Mouse (Mus musculus) heart, embryonic 10.5 days (tissue): ENCODE data around the gene Cisd3. TPM values are rescaled to one million over a fixed set of nuclear protein-coding genes. Genes with fewer than 3 reads are reported as not detected.
"Not testable (repeated sequence)": the region's sequence is repeated elsewhere in the genome, so short reads cannot be mapped to it uniquely, and the experiment has no call there.

Experiments used
- DNase-seq: peaks from one replicate; pipeline ENCODE4 v3.0.0-alpha.2; 2017; ENCODE audit warnings: low spot score
- H3K27ac ChIP-seq: fragments of 300-500 bp; sonication (generic); 2 replicates; pipeline ENCODE4 v1.5.1; 2016; ENCODE audit warnings: mild to moderate bottlenecking
- H3K27me3 ChIP-seq: fragments of 300-500 bp; sonication (generic); 2 replicates; pipeline ENCODE4 v1.6.1; 2016; ENCODE audit warnings: mild to moderate bottlenecking; ENCODE audit not compliant: poor library complexity, insufficient read depth, severe bottlenecking
- H3K36me3 ChIP-seq: fragments of 300-500 bp; sonication (generic); 2 replicates; pipeline ENCODE4 v1.6.1; 2016; ENCODE audit warnings: mild to moderate bottlenecking, moderate library complexity
- H3K4me1 ChIP-seq: fragments of 300-500 bp; sonication (generic); 2 replicates; pipeline ENCODE4 v1.6.1; 2016; ENCODE audit warnings: mild to moderate bottlenecking
- H3K4me3 ChIP-seq: fragments of 300-500 bp; sonication (generic); 2 replicates; pipeline ENCODE4 v1.5.1; 2016; ENCODE audit warnings: mild to moderate bottlenecking, moderate library complexity
- H3K9me3 ChIP-seq: fragments of 300-500 bp; sonication (generic); 2 replicates; pipeline ENCODE4 v1.6.1; 2016; ENCODE audit warnings: mild to moderate bottlenecking, moderate library complexity
- WGBS: fragments of 180-500 bp; shearing (Covaris S2); methylation state at CpG from one replicate; pipeline ENCODE4 v1.1.7; 2016; 5-methylcytosine and 5-hydroxymethylcytosine counted together
- polyA plus RNA-seq: library from polyadenylated mRNA; unstranded; fragments of >200 nt; fragmentation: Nextera tagmentation; extraction: Ambion mirVana; gene quantifications from 2 replicates; pipeline ENCODE4 v1.2.1, GENCODE M21; 2016

Gene Cisd3
- 49.8 and 52.8 TPM in 2 replicates for polyA plus RNA-seq

GRCm38 (mm10) chr11:97685613-97686321 is at the start of gene Cisd3:
Gene Cisd3 (plus strand): TSS chr11:97685826.
- WGBS = under 1% methylated on average over 43 of the region's 43 CpGs
- peaks cover 54% of the 10 kb centered on the region for H3K36me3 ChIP-seq

GRCm38 (mm10) chr11:97641668-97642067 is 44.0 kb upstream of the Cisd3 start:
- no peaks in the 10 kb centered on the region for H3K9me3 ChIP-seq
- no peak overlapping the region for H3K4me3 ChIP-seq
- DNase-seq = no peak
- no peaks in the 10 kb centered on the region for H3K4me1 ChIP-seq
- H3K27ac ChIP-seq = peak overlapping the region; percentile 36; the same call in 1 of the 2 replicates
- H3K27me3 ChIP-seq = no peaks in the 10 kb centered on the region
- 45% methylated on average over 8 of the region's 8 CpGs for WGBS
- H3K36me3 ChIP-seq = no peaks in the 10 kb centered on the region

More at GRCm38 (mm10) chr11:97685613-97686321, at the start of gene Cisd3:
- Histone ChIP-seq H3K4me1 (peaks cover 44% of the 10 kb centered on the region), H3K4me3 (peak within 1 kb of the TSS; percentile 59), H3K9me3 (no peaks in the 10 kb centered on the region), H3K27ac (peak within 1 kb of the TSS; percentile 78), H3K27me3 (no peaks in the 10 kb centered on the region)
- DNase-seq = peak; percentile 97

GRCm38 (mm10) chr11:97642746-97643145 is 42.9 kb upstream of the Cisd3 start:
- H3K27me3 ChIP-seq = no peaks in the 10 kb centered on the region
- WGBS = 53% methylated on average over 2 of the region's 2 CpGs
- no peaks in the 10 kb centered on the region for H3K9me3 ChIP-seq
- no peak for DNase-seq
- no peak overlapping the region for H3K27ac ChIP-seq
- H3K4me1 ChIP-seq = no peaks in the 10 kb centered on the region
- no peaks in the 10 kb centered on the region for H3K36me3 ChIP-seq
- H3K4me3 ChIP-seq = no peak overlapping the region

- 73% methylated on average over 8 of the region's 8 CpGs for WGBS
- Histone ChIP-seq H3K27me3 (no peaks in the 10 kb centered on the region), H3K4me1 (no peaks in the 10 kb centered on the region), H3K9me3 (no peaks in the 10 kb centered on the region), H3K27ac (no peak overlapping the region), H3K4me3 (no peak overlapping the region), H3K36me3 (no peaks in the 10 kb centered on the region)
- DNase-seq = peak; percentile 61
Measured at GRCm38 (mm10) chr11:97643380-97644055, 42.1 kb upstream of the Cisd3 start.

- Histone ChIP-seq H3K4me3 (no peak overlapping the region), H3K4me1 (no peaks in the 10 kb centered on the region), H3K27ac (no peak overlapping the region), H3K27me3 (no peaks in the 10 kb centered on the region), H3K9me3 (no peaks in the 10 kb centered on the region), H3K36me3 (no peaks in the 10 kb centered on the region)
- 4% methylated on average over 6 of the region's 6 CpGs for WGBS
- no peak for DNase-seq
Measured at GRCm38 (mm10) chr11:97644834-97645233, 40.8 kb upstream of the Cisd3 start.

GRCm38 (mm10) chr11:97648541-97648940 is 37.1 kb upstream of the Cisd3 start:
- WGBS = 70% methylated on average over 4 of the region's 4 CpGs
- not testable (repeated sequence) for H3K27me3 ChIP-seq, H3K4me1 ChIP-seq, H3K27ac ChIP-seq, H3K4me3 ChIP-seq, H3K9me3 ChIP-seq, H3K36me3 ChIP-seq, DNase-seq

- Histone ChIP-seq H3K27ac (no peak overlapping the region), H3K36me3 (no peaks in the 10 kb centered on the region), H3K4me3 (no peak overlapping the region), H3K4me1 (no peaks in the 10 kb centered on the region), H3K27me3 (no peaks in the 10 kb centered on the region), H3K9me3 (no peaks in the 10 kb centered on the region)
- no peak for DNase-seq
- WGBS = 62% methylated on average over 5 of the region's 5 CpGs
Measured at GRCm38 (mm10) chr11:97650341-97650740, 35.3 kb upstream of the Cisd3 start.

- peaks cover 17% of the 10 kb centered on the region for H3K4me1 ChIP-seq
- not testable (repeated sequence) for H3K4me3 ChIP-seq, H3K27ac ChIP-seq, H3K27me3 ChIP-seq, DNase-seq, H3K9me3 ChIP-seq, H3K36me3 ChIP-seq
- WGBS = 89% methylated on average over 11 of the region's 11 CpGs
Measured at GRCm38 (mm10) chr11:97653376-97653775, 32.2 kb upstream of the Cisd3 start.

GRCm38 (mm10) chr11:97654210-97654609 is 31.4 kb upstream of the Cisd3 start:
- no peak for DNase-seq
- Histone ChIP-seq H3K9me3 (no peaks in the 10 kb centered on the region), H3K4me3 (no peak overlapping the region), H3K27ac (no peak overlapping the region), H3K4me1 (peaks cover 25% of the 10 kb centered on the region), H3K36me3 (no peaks in the 10 kb centered on the region), H3K27me3 (no peaks in the 10 kb centered on the region)
- WGBS = 91% methylated on average over 2 of the region's 2 CpGs

GRCm38 (mm10) chr11:97656269-97656971 is 29.2 kb upstream of the Cisd3 start:
- 73% methylated on average over 14 of the region's 14 CpGs for WGBS
- H3K4me3 ChIP-seq = no peak overlapping the region
- H3K27ac ChIP-seq = peak overlapping the region; percentile 67; the same call in 1 of the 2 replicates
- no peak for DNase-seq
- H3K36me3 ChIP-seq = no peaks in the 10 kb centered on the region
- peaks cover 45% of the 10 kb centered on the region for H3K4me1 ChIP-seq
- H3K27me3 ChIP-seq = 0 out of 2 replicates have a peak, but pooled peaks cover 6% of the 10 kb centered on the region
- H3K9me3 ChIP-seq = no peaks in the 10 kb centered on the region

- Histone ChIP-seq H3K27ac (peak overlapping the region; percentile 67), H3K36me3 (no peaks in the 10 kb centered on the region), H3K4me1 (peaks cover 54% of the 10 kb centered on the region), H3K27me3 (0 out of 2 replicates have a peak, but pooled peaks cover 11% of the 10 kb centered on the region), H3K4me3 (0 out of 2 replicates have a peak overlapping the region, but pooled peaks have one; percentile 12), H3K9me3 (no peaks in the 10 kb centered on the region)
- 28% methylated on average over 4 of the region's 6 CpGs for WGBS
- no peak for DNase-seq
Measured at GRCm38 (mm10) chr11:97657184-97657945, 28.3 kb upstream of the Cisd3 start.

- not testable (repeated sequence) for H3K9me3 ChIP-seq, H3K4me3 ChIP-seq, DNase-seq, H3K36me3 ChIP-seq, H3K27ac ChIP-seq
- 86% methylated on average over 6 of the region's 6 CpGs for WGBS
- H3K4me1 ChIP-seq = peaks cover 58% of the 10 kb centered on the region
- H3K27me3 ChIP-seq = 0 out of 2 replicates have a peak, but pooled peaks cover 11% of the 10 kb centered on the region
Measured at GRCm38 (mm10) chr11:97657967-97658366, 27.7 kb upstream of the Cisd3 start.
